Mouse (Mus musculus) cerebellum, postnatal 14 days (tissue): Measurements from ENCODE around the gene Pih1d3.
A peak's percentile ranks its signal among the peaks of the same experiment; 100 is the strongest.

Experiments used
- DNase-seq, 2 experiments: peaks; one replicate each; pipeline ENCODE4 v3.0.0; 2021; ENCODE audit warnings: mixed read lengths in 2 of 2

The Pih1d3 gene

GRCm38 (mm10) chr1:31222564-31222963, at the start of gene Pih1d3, which contains the start of gene 4931428L18Rik:
Pih1d3 (plus strand) TSS chr1:31222838.
4931428L18Rik (minus strand) TSS chr1:31222684.
- DNase-seq: no peak

GRCm38 (mm10) chr1:31175401-31175800, 47.2 kb upstream of the Pih1d3 start:
- no peak for DNase-seq

- DNase-seq: no peak
Observed at GRCm38 (mm10) chr1:31176101-31176500, 46.5 kb upstream of the Pih1d3 start, which contains the start of gene Lgsn. Lgsn (plus strand) TSS chr1:31176401.

- peak; percentile 73 to 79 for DNase-seq
Observed at GRCm38 (mm10) chr1:31178264-31178663, 44.4 kb upstream of the Pih1d3 start.

- no peak for DNase-seq
Observed at GRCm38 (mm10) chr1:31190237-31190866, 32.3 kb upstream of the Pih1d3 start.

GRCm38 (mm10) chr1:31195633-31196032, 27.0 kb upstream of the Pih1d3 start:
- DNase-seq: no peak

- no peak for DNase-seq
Observed at GRCm38 (mm10) chr1:31196959-31197358, 25.7 kb upstream of the Pih1d3 start.

- DNase-seq: no peak
Observed at GRCm38 (mm10) chr1:31203771-31204170, 18.9 kb upstream of the Pih1d3 start.

- no peak for DNase-seq
Observed at GRCm38 (mm10) chr1:31205346-31205745, 17.3 kb upstream of the Pih1d3 start.

GRCm38 (mm10) chr1:31205770-31206169, 16.9 kb upstream of the Pih1d3 start:
- no peak for DNase-seq

- DNase-seq: peak; percentile 80 to 83
Observed at GRCm38 (mm10) chr1:31210144-31210543, 12.5 kb upstream of the Pih1d3 start.

- DNase-seq: no peak
Observed at GRCm38 (mm10) chr1:31214831-31215230, 7.8 kb upstream of the Pih1d3 start.

GRCm38 (mm10) chr1:31220599-31221250, 1.9 kb upstream of the Pih1d3 start:
- no peak for DNase-seq

GRCm38 (mm10) chr1:31233319-31234036, 10.8 kb downstream of the Pih1d3 start:
- DNase-seq: peak; percentile 11 to 17

GRCm38 (mm10) chr1:31260218-31260923, 37.7 kb downstream of the Pih1d3 start:
- DNase-seq: no peak
